Mouse (Mus musculus): ENCODE measurements around the gene Zfp219.

- no peak for TF ChIP-seq CTCF (IDR thresholded peaks at IDR 0.05; ENCODE audit: borderline replicate concordance, insufficient read depth, low read length)
- no peak for TF ChIP-seq POLR2A (IDR thresholded peaks at IDR 0.05; ENCODE audit: low read depth, low read length)
Measured at GRCm38 (mm10) chr14:51987177-51987576, 33.4 kb downstream of the Zfp219 start.
